Mouse (Mus musculus) stomach, postnatal 0 days (tissue): Measurements from ENCODE around the gene Sept6.

Experiments
- CTCF ChIP-seq: IDR thresholded peaks from 2 replicates; pipeline ENCODE4 v1.5.1; 2016; ENCODE audit warnings: antibody characterized with exemption, low read depth, mild to moderate bottlenecking, moderate library complexity
- EP300 ChIP-seq: optimal IDR thresholded peaks from 2 replicates; pipeline ENCODE3; 2016; ENCODE audit warnings: antibody characterized with exemption

GRCm38 (mm10) chrX:36989752-36990404 is 1.7 kb downstream of the Sept6 start:
- TF ChIP-seq CTCF (no peak; the same call in 1 of the 2 replicates), EP300 (no peak)
